Mouse (Mus musculus): ENCODE measurements around the gene Nts. TPM values are rescaled to one million over a fixed set of nuclear protein-coding genes. Genes with fewer than 3 reads are reported as not detected.

The Nts gene
- 3.8 TPM for polyA plus RNA-seq (2014; fragmentation: Illumina TruSeq; extraction: RNeasy Lipid Tissue Mini Kit (QIAGEN cat#74804); ENCODE audit: low read depth, low replicate concordance)

GRCm38 (mm10) chr10:102490386-102490785 lies at the start of gene Nts:
Gene Nts (minus strand): TSS chr10:102490486.

GRCm38 (mm10) chr10:102511807-102512461 lies 21.6 kb upstream of the Nts start, which contains the start of gene Rassf9:
Gene Rassf9 (plus strand): TSS chr10:102512222.

Other genes with a start within 250 kb of the Nts start
- 10.7 TPM for gene Rassf9, start 21.7 kb upstream of the Nts start, polyA plus RNA-seq (2014; fragmentation: Illumina TruSeq; extraction: RNeasy Lipid Tissue Mini Kit (QIAGEN cat#74804); ENCODE audit: low read depth, low replicate concordance)